Mouse (Mus musculus) kidney, adult 18-20 months (tissue): ENCODE measurements at regions not wholly inside any gene's neighbourhood (a gene's known extent, or its start where the extent isn't known, plus 50 kb on each side); places are given as distances from the start of the nearest gene placed in this dataset.

Experiments used
- DNase-seq: peaks from one replicate; pipeline ENCODE4 v3.0.0; 2021

DNA sequence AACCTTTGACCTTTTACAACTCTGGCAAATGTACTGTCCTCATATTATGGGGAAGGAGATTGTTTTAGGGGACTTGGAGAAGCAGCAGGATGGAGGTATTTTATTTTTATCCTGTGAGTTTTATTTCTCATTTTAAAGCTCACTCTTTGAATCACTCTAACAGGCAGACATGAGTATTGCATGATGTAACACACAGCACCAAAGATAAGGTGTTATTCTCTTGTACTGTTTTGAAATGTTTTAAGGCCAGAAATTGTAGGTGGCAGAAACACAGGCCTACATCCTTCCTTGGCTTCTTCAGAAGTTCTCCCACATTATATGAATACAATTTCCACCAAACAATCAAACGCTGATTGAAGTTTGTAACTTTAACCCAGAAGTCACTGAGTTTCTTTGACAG lies 377.9 kb upstream of the Nr2f1 start:
- DNase-seq: no peak

DNA sequence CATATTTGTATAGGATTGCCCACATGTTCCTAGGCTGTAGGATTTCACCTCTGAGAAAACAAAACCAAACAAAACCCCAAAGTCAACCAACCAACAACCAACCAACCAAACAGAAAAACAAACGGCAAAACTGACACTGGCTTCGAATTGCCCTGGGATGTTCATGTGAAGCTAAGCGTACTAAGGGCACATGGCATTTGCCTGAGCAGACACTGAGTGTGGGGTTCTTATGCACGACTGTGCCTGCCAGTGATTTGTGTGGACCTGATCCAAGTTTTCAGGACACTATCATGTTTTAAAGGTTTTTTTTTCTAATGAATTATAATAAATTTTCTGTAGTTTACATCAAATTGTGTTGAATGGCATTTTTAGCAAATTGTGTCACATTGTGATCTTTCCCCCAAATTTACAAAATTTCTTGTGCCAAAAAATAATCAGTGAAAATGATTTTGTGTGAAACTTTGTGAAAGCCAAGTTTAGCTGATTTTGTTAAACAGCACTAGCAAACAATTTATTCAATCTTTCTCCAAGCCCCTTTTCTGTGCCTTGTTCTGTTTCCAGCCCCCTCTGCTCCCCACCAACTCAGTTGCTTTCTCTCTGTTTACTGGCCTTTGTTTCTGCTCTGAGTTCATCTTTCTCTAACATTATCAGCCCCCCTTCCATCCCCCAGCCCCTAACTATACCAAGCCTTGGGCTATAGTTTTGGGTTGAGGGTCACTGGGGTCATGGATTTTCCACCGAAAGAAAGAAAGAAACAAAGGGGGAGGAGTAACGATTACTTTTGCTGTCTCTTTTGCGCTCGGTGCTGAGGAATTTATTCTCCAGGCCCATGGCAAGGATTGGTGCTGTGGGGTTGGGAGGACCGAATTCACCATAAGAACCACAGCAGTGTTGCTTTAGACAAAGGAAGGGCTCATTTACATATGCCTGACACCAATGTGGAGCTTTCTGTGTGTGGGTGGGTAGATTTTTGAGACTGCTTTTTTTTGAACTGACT lies 377.0 kb upstream of the Nr2f1 start:
- no peak for DNase-seq

DNA sequence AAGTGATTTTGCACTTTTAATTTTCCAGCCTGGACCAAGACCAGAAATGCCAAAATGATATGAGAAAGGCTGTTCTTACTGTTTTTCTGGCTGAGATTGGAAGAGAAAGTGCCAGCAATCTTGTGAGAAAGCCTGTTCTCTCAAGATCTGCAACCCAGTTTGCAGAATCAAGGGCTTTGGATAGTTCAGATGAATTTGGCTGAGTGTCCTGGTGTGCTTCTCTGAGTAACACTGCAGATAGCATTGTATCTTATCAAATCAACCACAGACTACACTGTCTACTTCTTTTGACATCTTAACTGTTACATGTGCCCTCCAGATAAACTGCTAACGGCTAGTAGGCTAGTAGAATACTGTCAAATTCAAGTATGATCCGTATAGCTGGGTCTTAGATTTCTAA lies 371.5 kb upstream of the Nr2f1 start:
- no peak for DNase-seq

DNA sequence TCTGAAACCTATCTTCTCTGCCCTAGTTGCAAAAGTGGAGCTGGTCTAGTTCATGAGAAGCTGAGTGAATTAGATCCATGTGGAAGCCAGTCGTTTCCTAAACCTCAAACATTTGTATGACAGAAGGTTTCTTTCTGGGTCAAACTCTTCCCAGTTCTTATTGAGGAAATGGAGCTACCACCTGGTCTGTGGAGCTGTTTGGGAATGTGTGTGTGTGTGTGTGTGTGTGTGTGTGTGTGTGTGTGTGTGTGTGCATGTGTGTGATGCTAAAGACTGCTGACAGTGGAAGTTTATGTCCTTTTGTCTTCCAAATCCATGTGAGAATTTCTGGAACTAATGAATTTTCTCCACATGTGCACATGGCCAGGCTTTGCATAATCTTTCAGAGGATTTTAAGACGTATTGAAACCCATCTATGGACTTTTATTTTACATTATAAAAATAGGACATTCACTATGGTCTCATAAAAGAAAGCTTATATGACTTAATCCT lies 324.9 kb upstream of the Nr2f1 start:
- DNase-seq: no peak

DNA sequence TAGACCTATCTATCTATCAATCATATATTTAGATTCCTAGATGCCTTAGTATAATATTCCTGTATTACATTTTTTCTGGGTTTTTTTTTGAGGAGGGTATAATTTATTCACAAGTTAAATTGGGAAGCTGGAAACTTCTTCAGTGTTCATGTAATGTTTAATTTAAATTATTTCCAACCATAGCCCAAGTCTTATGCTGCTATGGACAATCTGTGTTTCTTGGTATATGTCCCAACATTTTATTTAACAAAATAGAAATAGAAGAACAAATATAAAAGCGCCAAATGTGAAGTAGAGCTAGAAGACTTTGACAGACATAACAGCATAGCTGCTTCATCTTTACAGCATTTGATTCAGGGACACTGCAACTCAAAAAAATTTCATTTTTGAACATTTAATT lies 321.2 kb upstream of the Nr2f1 start:
- DNase-seq: no peak

DNA sequence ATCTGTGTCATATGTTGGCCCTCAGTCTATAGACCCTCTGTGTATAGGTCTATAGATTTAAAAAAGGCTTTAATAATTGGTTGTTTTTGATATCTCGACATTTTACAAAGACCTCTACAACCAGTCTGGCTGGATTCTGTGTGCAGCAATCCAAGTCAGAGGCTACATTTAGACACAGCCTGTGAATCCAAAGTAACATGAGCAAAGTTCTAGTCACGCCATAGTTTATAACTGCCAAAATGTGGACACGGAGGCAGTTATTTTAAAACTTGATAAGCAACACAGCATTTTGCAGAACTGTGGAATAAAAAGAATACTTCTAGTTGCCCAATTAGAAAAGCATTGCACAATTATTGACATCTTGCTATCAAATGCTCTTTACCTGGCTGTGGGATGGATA lies 320.6 kb upstream of the Nr2f1 start:
- DNase-seq: no peak

DNA sequence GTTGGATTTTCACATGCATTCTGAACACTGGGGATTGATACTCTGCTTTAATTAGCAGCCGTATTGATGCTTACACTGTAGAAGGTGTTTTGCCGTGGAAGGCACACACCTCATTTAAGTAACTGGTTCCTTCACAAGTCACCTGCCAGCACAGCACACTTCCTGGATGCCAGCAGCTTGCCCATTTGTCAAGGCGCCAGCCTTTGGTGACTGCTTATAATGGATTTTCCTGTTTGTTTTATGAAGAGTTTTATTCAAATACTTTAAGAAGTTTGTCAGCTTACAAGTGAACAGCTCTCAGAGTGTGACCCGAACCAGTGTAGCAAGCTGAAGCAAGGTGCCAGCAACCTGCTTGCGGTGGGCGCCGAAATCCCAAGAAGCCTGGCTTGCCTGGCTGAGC lies 301.0 kb upstream of the Nr2f1 start:
- DNase-seq: no peak

DNA sequence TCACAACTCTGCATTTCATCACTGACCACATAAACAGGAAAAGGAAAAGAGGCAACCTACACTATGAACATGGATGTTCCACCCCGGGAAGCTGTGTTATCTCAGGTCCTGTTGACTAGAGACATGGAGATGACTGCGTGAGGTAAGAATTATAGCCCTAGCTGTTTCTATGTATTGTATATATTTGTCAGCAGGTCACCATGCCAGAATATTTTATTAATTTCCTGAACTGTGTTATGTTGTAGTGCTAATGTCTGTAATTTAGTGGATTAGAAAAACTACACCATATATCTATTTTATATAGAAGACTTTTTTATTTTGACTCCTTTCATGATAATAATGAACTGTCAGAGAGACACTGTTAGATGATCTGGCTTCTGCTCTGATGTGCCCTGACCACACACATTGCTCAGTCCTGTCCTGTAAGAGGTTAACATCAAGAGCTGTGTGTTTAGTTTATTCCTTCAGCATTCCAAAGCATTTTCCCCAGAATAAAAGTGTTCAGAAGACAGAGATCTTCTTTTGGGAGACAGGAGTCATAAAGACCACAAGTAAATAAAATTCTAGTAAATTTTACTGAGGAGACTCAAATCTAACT lies 284.3 kb upstream of the Nr2f1 start:
- no peak for DNase-seq

DNA sequence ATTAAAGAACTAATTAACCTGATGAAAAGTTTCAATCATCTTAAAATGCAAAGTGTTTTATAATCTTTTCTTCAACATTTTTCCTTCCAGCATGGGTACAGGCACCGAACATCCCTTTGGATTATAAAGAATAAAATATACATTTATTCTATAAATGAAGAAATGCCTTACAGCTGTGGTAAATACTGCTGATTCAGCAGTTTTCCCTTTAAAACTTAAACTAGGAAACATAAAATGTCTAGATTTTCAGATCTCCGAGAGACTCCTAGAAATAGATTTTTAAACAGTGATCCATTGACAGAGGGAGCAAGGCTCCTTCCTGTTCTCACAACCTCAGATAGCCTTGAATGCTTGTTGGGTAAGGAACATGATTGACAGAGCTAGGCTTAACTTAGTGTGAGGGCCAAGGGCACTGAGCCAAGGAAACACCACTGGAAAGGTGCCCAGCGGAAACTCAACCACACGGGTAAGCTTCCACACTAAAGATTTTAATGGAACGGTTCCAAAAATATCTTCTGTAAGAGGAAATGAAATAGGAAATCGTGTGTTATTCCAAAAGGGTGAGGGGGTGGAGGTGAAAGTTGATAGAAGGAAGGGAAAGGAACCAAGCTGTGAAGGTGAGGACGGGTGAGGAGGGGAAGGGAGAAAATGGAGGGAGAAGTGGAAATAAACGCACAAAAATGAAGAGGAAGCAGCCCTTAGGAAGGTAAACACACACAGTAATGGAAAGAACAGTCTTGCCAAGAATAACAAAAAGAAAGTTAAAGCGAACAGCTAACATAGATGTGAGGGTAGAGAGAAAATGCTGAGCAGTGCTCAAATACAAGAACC lies 283.6 kb upstream of the Nr2f1 start:
- peak; percentile 61 for DNase-seq

DNA sequence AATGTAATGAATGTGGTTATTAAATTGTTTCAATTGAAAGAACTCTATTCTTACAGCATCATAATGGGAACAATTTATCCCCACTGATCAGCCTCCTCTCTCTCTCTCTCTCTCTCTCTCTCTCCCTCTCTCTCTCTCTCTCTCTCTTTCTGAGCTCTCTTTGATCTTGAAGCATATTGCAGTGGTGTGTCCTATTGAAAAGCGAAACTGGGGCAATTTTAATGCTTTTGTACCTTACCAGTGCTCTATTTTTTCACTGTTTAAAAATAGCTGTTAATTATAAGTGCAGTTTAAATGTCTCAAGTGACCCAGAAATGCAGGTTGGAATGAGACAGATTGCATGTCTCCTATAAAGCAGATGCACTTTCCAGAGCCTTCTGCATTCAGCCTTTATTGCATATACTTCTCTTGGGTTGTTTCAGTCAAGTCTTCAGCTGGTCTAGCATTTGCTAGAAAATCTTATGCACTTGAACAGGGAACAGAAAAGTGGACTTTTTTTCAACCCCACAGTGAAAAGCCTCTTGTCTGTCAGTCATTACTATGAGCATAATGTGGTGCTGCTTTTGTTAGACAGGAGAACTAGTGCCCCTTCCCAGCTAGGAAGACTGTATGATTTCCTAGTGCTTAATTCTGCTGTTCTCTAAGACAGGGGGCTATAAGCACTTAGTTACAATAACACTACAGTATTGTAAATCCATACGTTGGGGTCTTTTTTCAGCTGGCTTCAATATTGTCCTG lies 251.9 kb upstream of the Nr2f1 start:
- DNase-seq: no peak

DNA sequence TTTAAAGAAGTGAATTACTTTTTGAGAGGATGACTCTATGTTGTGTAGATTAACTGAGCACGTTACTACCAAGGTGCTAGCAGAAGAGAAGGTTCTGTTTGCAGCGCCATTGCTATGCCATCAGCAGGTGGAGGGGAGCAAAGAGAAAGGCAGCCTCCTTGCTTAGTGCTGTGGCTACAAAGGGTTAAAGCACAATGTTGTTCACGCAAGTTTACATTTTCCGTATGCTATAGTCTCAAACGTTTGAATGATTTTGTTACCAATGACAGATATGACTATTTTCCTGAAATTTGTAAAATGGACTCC lies 247.1 kb upstream of the Nr2f1 start:
- no peak for DNase-seq

DNA sequence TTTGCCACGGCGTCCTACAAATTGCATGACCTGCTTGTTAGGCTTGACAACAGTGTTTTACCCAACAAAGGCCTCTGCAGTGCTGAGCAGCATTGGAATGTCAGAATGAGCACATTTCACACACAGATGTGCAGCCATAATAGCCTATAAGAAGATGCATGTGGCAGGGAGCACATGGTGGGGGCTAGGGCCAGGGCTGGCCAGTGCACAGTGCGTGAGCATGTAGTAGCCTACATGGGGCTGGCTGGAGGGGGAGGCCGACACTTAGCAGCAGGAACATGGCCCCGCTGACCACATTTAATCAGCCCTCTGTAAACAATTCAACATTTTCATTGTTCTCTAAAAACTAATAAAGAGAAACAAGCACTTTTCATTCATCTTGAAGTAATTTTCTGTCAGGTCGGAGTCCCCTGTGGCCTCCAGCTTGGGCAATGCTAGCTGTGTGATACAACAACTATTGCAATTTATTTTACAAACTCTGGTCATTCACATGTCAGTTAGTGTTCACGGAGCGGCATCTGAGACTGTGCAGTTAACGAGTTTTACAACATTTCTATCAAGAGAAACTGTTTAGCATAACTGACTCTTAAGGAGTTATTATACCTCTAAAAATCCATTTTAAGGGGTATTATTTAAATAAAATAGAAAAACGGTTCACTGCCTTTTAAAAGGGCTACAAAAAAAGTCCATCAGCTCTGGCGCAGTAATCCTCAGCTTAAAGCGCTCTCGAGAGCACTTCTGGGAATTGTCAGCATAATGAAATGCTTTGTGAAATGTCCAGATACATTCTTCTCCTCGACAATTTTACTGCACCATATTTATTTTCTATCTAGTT lies 246.6 kb upstream of the Nr2f1 start:
- no peak for DNase-seq

DNA sequence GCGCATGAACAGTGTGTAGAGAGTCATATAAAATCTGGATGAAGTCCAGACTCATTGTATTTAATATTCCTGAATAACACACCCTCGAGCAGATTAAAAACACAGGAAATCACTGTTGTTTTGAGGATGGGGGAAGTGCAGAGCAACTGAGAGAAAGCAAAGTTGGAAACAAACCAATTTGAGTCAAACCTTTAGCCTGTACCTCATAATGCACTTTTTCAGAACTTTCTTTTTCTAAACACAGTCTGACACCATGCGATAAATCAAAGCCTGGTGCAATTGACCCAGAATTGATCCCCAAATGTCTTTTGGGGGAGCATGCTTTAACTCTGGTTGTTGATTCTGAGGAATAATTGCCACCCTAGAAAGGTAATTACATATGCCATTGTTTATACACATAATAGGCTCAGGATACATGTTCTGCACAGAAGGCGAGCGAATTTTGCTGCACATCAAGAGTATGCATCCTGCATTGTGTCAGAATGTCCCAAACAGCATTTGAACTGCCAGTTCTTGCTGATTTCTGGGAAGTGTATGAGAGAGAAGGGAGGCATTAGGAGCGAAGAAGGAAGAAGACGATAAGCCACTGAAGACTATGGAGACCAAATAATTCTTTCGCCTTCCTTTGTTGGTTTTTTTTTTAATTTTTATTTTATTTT lies 245.3 kb upstream of the Nr2f1 start:
- DNase-seq: no peak

DNA sequence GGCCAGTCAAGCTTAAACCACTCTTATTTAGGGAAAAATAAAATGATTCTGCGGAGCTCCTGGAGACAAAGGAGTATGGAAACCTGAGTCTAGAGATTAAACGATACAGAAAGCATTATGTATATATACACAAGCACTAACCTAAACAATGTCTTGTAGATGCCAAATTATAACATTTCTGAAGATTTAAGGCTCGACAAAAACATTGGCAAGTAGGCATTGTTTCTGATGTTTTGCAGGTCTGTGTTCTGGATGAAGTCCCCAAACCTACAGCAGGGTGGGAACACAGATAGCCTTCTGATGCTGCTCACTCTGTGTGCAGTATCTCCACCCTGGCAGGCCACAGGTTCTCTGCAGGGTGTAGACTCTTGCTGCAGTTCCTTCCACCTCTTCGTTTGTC lies 228.9 kb upstream of the Nr2f1 start:
- DNase-seq: no peak

DNA sequence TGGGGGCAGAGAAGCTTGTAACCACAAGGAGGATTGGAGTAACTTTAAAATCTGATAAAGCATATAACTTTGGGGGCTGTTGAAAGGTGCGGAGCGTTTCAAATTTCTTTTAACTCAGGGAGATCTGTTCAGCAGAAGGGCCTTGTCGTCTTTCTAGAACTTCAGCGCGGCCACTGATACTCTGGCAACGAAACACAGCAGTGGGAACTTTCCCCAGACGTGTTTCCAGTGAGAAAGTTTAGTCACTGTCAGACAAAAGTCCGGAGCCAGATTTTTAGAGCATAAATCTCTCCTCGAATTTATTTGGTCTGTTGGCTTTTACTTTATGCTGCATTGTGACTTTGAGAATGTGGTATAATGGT lies 228.5 kb upstream of the Nr2f1 start:
- DNase-seq: no peak

DNA sequence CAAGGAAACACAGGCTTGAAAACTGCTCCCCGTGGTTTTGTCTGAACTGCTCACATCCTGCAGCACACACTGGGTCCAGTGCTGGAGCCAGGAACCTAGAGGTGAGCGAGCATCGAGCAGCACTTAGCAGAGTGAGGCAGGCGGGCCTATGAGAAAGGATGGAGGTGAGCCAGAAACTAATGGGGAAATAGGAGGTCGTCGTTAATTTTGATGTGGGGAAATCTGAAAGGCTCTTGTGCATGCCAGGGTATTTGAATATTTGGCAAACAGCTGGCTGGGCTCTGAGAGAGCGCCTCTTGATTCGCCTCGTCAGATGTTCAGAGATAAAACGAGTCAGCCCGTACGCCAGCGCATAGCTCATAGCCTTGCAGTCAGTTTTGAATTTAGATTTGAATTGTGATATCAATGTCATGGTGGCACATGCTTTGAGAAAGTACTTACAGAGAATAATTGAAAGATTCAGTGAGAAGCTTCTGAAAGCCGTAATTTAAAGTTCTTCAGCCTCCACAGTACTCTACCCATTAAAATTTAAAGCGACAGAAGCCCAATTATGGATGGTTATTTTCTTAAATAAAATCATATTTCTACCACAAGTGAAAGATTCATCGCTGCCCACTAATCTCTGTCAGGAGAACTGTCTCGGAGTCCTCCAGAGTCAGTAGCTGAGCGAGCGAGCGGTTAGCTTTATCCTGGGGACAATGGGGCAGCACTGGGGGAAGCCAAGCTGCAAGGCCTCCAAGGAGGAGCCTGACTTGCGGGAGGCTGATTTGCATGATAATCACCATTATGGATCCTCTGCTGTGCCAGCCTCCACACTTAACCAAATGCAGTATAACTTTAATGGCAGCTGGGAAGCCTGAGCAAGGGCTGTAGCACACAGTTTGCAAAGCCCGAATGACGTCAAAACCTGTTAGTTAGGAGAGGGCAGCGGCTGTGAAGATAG lies 227.9 kb upstream of the Nr2f1 start:
- DNase-seq: peak; percentile 2

DNA sequence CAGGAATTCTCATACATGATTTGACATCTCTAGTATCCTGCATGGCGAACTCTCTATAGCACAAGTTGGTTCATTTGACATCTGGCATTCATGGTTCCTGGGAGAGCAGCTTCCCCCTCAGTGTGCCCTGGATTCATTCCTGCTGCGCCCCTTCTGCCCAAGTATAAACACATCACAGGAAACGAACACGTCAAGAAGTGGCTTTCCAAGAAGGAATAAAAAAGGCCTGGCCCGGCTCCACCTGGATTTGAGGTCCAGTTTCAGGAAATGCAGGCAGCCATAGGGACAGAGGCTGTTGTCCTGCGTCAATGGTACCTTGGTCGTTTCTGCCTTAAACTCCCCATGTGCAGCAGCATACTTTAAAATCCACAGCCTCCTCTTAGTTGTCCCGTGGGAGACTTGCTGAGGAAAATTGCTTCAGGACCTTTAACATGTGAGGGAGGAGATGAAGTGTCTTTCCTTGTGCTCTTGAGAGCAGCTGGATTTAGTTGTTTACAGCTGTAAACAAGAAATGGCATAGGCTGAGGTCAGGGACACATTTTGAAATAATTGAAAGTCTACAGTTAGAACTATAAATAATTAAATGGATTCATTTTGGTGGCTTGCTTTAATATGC lies 226.9 kb upstream of the Nr2f1 start:
- no peak for DNase-seq

DNA sequence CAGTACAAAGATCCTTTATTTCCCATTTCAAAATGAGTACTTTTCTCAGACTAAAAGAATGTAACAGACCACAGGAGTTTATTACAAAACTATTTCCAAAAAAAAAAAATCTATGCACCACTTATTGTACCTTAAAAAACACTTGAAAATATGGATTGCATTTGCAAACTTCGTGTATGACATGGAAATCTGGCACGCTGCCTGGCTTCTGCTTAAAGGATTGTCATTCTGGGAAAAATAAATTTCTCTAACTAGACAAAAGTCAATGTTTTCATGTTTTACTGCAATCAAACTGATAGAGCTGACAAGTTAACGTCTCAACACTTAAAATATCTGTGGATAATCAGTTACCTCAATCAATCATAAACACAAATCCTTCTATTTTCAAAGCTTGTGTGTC lies 205.5 kb upstream of the Nr2f1 start:
- no peak for DNase-seq

DNA sequence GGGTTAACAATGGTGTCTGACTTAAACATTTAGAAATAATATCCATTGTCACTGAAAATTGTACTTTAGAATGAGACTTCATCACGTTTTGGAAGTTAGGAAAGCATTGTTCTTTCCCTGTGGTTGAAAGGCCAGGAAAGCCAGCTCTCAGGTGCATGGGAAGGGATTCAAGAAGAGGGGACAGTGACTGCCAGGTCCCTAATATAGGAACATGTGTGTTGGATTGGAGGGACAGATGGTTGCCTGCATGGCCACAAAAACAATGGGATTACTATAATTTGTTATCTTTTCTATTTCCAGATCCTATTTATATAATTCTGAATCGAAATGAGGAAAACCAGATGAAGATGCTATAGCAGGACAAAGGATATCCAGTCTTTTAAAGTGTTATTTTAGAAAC lies 184.2 kb upstream of the Nr2f1 start:
- no peak for DNase-seq

DNA sequence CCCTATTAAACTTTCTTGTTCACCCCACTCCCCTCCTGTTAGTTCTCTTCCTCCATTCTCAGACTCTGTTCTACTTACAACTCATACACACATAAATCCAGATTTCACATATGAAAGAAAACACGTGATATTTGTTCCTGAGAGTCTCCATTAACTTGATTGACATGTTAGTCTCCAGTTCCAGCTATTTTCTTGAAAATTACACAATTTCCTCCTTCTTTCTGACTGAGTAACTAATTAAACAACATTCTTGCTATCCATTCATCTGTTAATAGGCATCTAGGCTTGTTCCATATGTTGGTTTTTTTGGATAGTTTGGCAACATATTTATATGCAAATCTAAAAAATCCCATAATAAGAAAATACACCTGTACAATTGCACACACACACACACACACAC lies 161.7 kb upstream of the Nr2f1 start:
- no peak for DNase-seq
